Mouse (Mus musculus): ENCODE data around the gene Upk1b.
"Not testable (repeated sequence)": the region's sequence is repeated elsewhere in the genome, so short reads cannot be mapped to it uniquely, and the experiment has no call there.

Upk1b gene

DNA sequence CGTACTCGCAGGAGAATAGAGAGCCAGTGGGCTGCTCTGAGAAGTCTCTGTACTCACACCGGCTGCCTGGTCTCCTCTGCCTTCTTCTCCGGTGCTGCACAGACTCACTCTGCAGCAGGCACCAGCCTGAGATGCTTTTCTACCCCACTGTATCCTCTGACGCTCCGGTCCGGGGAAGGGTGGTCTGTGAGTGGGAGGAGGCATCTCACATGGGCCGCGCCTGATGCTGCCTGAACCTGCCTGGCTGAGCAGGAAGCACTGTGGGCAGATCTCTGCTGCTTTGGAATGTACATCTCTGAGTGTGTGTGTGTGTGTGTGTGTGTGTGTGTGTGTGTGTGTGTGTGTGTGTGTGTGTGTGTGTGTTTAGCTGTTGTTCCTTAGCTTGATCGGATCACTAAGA lies at the start of gene Upk1b:
Gene Upk1b (minus strand): TSS at position 238 of the 400 bp plus-strand sequence.
- peak; percentile 7 for DNase-seq

- DNase-seq: no peak
Observed at GRCm38 (mm10) chr16:38828649-38829048, 28.5 kb upstream of the Upk1b start, which contains the start of gene 4930435E12Rik. TSS of gene 4930435E12Rik (minus strand) at chr16:38828749.

DNA sequence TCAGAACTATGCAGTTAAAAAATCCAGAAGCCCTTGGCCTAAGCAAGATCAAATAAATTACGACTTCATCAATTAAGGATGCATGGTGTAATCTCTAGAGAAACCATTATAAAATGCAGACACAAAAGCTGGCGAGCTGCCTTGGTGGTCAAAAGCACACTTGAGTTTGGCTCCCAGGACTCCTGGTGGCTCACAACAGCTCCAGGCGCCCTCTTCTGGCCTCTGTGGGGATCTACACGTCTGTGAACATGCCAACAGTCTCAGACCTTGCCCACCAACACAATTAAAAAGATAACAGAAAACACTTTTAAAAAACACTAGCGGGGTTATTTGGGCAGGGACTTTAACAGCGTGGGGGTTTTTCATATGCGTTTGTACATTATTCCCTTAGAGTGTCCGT lies 12.4 kb upstream of the Upk1b start:
- DNase-seq: peak; percentile 64

DNA sequence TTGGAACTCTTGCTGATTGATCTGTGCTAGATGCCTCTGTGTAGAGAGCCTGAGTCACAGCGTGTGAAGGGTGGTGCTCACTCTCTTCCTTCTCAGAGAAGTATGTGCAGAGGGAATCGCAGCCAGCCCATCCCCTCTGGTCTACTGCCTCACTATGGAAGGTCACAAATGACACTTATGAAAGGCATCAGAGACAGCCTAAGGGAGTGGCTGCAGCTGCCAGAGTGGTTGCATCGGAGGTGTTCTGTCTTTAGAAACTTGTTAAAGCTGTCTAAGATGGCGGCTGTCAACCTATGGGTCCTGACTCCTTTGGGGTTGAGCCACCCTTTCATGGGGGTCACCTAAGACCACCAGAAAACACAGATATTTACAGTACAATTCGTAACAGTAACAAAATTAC lies 10.1 kb upstream of the Upk1b start:
- no peak for DNase-seq

GRCm38 (mm10) chr16:38807796-38808195 lies 7.7 kb upstream of the Upk1b start:
- DNase-seq: not testable (repeated sequence)

- no peak for DNase-seq
Observed at GRCm38 (mm10) chr16:38798957-38799450, 1.1 kb downstream of the Upk1b start.

DNA sequence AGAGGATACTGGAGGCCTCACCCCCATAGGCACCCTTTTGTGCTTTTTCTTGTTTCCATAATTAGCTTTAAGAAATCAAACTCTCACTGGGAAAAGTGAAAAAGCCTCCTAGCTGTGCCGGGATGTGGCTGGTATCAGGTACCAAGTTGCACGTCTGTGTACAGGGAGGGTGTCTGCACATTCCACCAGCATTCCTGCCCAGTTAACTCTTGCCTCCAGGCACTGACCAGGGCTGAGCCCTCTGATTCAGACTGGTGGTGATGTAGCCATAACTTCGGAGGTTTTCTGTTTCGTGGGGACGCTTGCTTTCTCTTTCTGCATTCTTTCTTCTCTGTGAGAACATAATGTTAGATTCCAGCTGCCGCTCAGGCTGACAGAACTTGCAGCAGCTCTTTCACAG lies 7.0 kb downstream of the Upk1b start:
- DNase-seq: no peak

DNA sequence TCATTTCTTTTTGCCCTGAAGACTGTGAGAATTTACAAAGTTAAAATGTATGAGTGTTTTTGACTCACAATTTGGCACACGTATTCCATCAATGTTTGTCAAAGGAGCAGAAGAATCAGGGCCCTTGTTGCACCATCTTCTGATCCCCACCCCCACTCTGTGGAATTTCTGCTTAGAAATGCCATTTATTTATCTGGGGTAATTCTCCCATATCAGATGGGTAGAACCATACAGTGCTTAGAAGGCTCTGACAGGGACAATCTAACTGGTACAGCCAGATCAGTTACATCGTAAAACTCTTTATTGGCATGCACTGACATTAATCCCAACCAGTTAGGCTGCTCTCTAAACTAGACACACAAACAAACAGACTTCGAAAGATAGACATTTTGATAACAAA lies 10.2 kb downstream of the Upk1b start:
- no peak for DNase-seq

- no peak for DNase-seq
Observed at GRCm38 (mm10) chr16:38789016-38789415, 11.1 kb downstream of the Upk1b start.

DNA sequence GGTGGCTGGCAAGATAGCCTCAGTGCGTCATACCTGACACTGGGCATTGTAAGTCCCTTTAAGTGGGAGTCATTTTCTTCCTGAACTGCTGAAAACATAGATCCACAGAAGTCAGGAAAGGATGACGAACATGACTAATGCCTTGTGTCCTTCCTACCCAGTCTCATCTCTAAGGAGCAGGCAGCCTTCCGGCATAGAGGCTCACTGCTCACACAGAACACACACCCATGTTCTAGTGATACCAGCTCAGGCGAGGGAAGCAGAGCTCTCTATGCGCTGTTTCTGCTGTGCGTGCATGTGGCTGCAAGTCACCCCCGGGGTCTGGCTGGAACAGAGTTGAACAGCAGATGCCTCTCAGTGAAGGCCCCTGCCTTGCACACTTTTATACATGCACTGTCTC lies 14.8 kb downstream of the Upk1b start:
- no peak for DNase-seq

DNA sequence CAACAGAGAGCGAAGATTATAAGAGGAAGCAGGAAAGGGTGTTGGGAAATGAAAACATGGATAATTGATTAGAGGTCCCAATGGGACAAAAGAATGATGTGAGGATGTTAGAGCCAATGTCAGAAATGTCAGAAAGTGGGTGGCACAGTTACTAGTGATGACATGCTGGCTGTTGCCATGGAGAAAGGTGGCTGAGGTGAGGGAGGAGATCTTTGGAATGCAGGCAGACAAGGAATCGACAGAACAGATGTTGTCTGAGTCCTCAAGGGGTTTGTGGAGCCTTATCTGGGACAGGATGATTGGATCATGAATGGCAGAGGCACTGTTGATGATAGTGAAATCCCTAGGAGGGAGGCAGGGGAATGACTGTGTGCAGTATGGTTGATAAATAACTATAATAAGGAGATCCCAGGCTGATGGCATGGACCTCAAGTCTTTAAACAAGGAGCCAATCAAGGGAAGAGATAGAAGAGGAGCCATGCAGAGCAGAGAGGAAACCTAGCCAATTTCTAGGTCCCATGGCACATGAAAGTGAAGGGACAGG lies 17.5 kb downstream of the Upk1b start:
- DNase-seq: no peak

- no peak for DNase-seq
Observed at GRCm38 (mm10) chr16:38781946-38782345, 18.2 kb downstream of the Upk1b start.

DNA sequence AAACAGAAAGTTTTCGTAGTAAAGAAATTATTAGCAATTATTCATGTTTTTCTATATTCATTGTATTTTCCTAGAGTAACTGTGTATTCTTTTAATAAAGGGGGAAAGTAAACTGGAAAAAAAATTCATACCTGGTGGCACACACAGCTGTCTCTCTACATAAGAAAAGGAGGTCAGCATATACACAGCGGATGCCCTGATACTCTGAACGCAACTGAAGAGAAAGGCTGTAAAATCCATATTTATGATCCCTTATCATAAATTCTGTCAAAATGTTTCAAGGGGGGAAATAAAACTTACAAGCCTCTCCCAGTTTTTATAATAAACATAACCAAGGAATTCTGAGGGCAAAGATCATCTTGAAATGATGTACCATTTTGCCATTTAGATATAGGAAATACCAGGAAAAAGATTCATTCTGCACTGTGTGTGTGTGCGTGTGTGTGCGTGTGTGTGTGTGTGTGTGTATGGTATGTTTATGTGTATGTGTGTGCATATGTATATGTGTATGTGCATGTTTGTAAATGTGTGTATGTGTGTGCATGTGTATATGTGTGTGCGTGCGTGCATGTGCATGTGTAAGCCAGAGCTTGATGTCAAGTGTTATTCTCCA lies 19.1 kb downstream of the Upk1b start:
- DNase-seq: no peak

GRCm38 (mm10) chr16:38776342-38776741 lies 23.8 kb downstream of the Upk1b start:
- DNase-seq: no peak

DNA sequence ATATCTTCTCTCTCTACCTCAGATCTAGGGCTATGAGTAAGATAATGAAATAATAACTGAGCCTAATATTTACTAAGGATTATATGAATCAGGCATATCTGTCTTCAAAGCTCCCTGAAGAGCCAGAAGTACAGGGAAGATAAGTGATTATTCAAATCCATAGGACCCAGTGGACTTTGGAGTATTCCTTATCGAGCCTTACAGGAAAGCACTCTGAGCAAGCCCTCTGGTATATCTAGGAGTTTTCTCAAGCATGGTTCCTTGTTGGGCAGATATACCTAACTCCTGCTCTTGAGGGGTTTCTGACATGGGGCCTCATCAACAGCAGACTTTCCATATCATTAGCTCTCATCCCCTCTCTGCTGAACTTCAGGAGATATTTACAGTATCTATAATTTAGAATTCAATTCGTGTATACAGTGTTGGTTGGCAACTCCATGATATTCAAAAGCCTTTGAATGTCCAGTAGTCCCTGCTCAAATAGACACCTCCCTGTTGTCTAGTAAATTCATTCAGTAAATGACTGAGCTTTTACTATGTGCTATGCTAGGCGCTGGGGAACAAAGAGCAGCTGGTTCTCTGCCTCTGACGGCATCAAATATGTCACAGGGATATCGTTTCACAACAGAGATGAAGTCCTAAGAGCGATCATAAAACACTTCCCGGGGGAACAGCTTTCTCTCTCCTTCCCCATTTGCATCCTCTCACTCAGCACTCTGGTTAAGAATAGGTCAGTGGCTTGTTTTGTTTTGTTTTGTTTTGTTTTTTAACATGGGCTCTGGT lies 25.0 kb downstream of the Upk1b start:
- no peak for DNase-seq

DNA sequence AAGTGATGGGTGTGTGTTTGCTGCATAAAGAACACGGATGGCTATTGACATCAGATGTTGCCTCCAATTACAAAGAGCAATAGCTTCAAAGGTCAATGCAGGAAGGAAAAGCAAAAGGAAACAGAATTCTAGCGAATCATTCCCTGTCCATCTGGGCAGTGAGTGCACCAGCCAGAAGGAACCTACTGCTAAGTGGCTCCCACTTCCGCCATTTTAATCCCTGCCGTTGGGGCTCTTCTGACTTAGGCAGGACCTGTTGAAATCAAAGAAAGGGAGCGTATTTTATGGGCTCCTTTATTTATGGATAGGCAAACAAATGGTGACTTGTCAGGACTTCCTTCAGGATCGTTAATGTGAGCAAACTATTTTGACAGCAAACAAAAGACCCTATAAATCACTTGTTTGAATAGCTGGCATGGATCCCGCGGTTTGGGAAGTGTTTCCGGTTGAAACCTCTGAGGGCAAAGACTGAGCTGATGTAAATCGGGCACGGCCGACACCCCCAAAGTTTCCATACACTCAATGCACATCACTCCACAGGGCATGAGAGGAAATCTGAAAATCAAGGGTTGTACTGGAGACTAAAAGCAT lies 27.1 kb downstream of the Upk1b start:
- DNase-seq: no peak

DNA sequence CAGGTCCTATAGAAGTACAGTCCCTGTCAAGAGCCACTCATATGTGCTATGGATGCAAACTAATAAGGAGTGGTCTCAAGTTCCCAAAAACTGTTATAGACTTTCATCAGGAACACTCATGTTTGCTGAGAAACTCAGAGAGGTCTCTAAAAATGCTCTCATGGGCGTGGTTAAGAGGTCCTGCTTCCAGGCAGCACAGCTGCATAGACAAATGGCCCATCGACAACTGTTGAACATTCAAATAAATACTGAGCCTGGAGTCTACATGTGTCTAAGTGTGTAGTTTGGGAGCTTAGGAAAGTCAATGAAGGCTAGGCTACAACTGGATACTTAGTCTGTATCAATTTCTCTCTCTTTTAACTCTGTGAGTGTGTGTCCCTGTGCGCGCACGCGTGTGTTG lies 29.0 kb downstream of the Upk1b start:
- DNase-seq: no peak

DNA sequence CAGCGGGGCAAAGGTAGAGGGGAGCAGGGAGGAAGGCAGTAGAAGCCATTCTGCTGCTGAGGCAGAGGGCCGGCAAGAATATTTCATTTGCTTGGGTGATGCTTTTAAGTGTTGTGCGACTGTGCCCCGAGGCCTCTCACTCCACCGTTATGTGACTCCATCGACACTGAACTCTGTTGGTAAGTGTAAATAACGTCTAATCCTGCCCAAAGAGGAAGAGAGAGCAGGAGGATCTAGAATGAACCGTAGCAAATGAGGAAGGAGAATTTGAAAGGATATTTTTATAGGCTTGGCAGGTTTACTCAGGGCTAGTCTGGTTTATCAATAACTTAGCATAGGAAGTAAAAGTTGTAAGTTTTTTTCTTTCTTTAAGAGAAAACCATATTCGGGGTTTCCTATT lies 30.6 kb downstream of the Upk1b start:
- no peak for DNase-seq

GRCm38 (mm10) chr16:38768386-38768785 lies 31.7 kb downstream of the Upk1b start:
- no peak for DNase-seq

GRCm38 (mm10) chr16:38767761-38768160 lies 32.4 kb downstream of the Upk1b start:
- no peak for DNase-seq

DNA sequence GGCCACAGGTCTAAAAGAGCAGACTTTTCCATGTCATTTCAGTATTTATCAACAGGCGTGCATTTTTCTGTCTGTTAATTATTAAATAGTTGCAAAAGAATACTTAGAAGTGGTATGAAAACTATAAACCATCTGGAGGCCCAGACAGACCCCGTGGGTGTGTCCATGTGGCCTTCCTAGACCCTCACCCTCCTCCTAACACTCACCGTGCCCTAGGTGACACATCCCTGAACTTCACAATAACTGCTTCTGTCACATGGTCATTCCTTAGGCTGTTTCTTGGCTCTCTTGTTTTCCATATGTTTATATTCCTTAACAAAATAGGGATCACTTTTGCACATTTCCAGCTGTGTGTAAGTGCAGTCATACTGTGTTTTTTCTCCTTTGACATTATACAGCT lies 33.5 kb downstream of the Upk1b start:
- DNase-seq: no peak

- no peak for DNase-seq
Observed at GRCm38 (mm10) chr16:38763508-38763907, 36.6 kb downstream of the Upk1b start.

GRCm38 (mm10) chr16:38762401-38762800 lies 37.7 kb downstream of the Upk1b start:
- DNase-seq: no peak

GRCm38 (mm10) chr16:38761972-38762371 lies 38.2 kb downstream of the Upk1b start:
- DNase-seq: no peak

Data from thymus, postnatal 14 days (tissue).